Mouse (Mus musculus) left cerebral cortex, adult 8-10 months (tissue): ENCODE data around the gene Gm45233. TPM values are rescaled to one million over a fixed set of nuclear protein-coding genes. Genes with fewer than 3 reads are reported as not detected.
"Not testable (repeated sequence)": the region's sequence is repeated elsewhere in the genome, so short reads cannot be mapped to it uniquely, and the experiment has no call there.

Source experiments
- DNase-seq, 2 experiments: peaks; one replicate each; pipeline ENCODE4 v3.0.0; 2022; ENCODE audit warnings: low spot score in 2 of 2
- total RNA-seq, 4 experiments: library from RNA; stranded (reverse); gene quantifications; 2 replicates each; pipeline ENCODE4 v1.2.4; 2022

Gm45233 gene
- total RNA-seq = 1 to 10 TPM in 1 of 4 experiments, under 1 TPM in 1, not detected in 2; 0.64 to 2.2 TPM

DNA sequence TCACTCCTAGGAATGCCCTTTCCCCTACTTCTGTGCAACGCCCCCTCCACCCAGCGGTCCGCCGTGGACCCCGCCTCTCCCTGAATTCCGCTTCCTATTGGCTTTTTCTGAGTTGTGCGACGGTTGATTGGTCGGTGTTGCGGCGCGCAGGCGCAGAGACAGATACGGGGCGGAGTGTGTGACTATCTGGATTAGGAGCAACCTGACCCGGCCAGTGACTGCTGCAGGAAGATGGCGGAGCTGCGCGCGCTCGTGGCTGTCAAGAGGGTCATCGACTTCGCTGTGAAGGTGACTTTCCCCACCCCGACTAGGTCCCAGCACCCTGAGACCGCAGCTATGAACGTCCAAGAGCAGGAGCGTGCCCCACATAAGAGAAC is at the start of gene Gm45233, which contains the start of gene Etfb:
Gene Gm45233, plus strand, starts transcription at position 212 of the 377 bp plus-strand sequence.
Gene Etfb, plus strand, starts transcription at position 167 of the 377 bp plus-strand sequence.
- peak; percentile 88 to 95 for DNase-seq

DNA sequence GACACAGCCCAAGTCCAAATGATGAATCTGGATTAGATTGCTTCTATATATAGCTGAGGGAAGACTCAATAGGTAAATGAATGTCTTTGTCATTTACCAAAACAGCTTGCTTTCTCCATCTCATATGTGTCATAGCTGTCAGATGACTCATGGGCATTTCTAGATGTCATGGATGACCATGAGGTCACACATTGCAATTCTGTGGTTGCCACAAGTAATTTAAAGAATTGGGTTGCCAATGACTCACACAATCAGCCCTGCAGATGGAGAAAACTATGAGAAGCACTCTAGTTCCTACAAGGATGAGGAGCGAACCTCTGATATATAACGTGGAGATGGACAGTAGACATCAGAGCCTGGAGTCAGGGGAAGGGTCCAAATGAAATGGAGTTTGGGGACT is 44.4 kb upstream of the Gm45233 start:
- no peak for DNase-seq

DNA sequence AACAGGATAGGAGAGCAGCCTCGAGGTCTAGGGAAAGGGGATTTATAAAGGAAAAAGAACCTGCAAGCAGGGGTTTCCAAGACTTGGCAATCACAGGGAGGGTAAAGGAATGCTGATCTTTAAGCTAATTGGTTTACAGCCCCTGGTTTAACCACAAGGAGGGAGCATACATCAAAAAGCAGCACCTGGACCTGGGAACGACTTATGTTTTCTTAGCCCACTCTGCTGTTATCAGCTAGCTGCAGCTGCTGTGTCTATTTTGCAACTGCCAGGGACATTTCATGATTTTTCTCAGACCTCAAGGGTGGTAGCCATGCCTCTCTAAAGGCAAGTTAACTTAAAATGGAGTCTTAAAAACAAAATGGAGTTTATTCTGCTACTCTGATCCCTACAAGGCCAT is 41.2 kb upstream of the Gm45233 start:
- no peak for DNase-seq

DNA sequence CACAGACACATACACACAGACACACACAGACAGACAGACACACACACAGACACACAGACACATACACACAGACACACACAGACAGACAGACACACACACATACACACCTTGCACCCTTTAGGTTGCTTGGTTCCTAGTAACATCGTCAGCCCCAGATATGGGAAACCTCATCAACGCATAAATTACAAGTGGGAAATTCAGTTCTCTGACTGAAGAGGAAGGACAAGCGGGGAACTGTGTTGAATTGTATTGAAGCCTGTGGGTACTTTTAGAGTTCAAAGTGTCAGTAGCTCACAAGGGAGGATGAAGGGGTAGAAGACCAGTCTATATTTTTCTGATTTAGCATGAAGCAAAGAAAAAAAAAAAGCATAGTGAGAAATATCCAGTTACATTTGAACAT is 36.4 kb upstream of the Gm45233 start:
- DNase-seq = no peak

DNA sequence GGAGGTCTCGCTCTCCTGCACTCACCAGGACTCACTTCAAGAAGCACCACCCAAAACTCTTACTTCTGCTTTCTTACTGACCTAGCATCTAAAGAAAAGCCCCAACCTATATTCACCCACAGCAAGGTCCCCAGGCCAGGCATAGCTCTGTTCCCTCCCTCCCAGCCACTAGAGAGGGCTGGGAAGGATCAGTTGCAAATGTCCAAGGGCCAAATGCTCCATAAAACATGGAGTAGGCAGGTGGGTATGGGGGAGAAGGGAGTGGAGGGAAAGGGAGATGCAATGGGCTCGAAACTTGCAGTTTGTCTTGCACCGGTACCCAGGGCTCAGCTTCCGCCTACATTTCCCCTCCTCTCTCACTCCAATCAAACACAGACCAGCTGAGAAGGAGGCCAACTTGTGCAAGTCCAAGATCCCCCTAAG is 35.8 kb upstream of the Gm45233 start, which contains the start of gene Siglecg:
Gene Siglecg, plus strand, starts transcription at position 74 of the 423 bp plus-strand sequence.
- DNase-seq = no peak

DNA sequence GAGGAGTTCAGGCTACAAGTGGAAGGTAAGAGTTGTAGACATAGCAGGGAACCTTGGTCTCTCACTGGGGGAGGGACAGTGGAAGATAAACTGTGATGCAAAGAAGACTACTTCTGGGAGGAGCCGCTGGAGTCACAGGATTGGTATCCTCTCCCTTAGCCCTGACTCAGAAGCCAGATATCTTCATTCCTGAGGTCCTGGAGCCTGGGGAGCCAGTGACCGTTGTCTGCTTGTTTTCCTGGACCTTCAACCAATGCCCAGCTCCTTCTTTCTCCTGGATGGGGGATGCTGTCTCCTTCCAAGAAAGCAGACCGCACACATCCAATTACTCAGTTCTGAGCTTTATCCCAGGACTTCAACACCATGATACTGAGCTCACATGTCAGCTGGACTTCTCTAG is 34.8 kb upstream of the Gm45233 start:
- DNase-seq = no peak

DNA sequence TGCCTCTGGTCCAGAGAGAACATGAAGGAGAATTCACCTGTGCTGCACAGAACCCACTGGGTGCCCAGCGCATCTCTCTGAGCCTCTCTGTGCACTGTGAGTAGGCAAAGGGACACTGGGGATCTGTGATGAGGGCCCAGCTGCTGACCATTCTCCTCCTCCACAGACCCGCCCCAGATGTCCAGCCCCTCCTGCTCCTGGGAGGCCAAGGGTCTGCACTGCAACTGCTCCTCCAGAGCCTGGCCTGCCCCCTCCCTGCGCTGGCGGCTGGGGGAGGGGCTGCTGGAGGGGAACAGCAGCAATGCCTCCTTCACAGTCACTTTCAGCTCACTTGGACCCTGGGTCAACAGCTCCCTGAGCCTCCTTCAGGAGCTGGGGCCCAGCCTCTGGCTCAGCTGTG is 32.2 kb upstream of the Gm45233 start:
- not testable (repeated sequence) for DNase-seq

DNA sequence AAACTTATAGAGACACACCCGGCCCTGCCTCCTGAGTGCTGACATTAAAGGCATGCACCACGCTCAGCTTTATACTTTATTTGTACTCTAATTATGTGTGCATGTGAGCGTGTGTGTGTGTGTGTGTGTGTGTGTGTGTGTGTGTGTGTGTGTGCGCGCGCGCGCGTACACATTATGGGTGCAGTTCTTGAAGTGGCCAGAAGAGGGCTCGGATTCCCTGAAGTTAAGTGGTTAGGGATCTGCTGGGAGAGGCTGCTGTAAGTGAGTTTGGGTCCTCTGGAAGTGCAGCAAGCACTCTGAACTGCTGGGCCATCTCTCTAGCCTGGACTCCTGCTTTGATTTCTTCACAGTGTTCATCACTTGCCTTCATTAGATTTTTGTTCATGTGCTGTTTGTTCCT is 26.6 kb upstream of the Gm45233 start:
- no peak for DNase-seq

DNA sequence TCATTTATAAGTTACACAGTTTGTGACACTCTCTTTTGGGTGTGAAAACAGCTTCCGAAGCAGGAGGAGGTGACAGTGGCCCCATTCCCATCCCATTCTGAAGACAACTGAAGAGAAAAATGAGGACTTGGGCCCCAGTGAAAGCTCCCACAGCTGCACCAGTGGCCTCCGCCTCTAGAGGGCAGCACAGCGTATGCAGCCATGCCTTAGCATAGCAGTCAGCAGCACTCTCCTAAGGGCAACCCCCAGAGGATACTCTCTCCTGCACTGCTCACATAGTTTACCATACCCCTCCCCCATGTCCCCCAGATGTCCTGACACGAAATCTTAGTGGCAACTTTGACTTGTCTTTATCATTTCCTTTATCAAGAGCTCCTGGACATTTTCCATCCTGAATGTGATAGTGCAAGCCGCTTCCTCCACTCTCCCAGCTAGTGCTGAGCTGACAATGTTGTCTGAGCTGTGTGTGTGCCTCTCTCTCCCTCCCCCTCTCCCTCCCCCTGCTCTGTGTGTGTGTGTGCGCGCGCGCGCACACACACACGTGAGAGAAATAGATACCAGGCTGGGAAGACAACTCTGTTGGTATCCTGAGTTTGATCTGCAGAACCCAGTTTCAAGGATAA is 20.8 kb upstream of the Gm45233 start:
- DNase-seq = peak; percentile 46 to 87

DNA sequence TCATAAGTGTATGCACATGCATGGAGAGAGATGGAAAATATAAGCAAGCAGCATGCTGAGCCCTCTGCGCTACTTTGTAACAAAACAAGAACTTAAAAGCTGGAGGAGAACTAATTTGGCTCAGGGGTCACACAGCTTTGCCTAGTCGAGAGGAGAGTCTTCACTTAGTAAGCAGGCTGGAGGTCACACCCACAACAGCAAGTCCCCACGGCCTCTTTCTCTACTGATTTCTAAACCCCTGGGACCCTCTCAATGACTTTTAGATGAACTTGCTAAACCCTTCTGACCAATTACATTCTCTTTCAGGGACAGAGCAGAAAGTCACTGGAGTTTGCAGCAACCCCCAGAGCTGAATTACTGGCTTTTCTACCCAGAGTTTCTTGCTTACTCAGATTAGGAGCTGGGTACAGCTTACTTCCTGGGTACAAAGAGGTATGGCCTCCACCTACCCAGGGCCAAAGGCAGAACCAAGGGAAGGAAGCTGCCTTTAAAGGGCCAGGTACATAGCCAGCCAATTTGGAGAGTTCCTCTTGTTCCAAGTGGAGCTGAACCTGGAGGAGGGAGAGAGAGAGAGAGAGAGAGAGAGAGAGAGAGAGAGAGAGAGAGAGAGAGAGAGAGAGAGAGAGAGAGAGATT is 19.8 kb upstream of the Gm45233 start:
- no peak for DNase-seq

DNA sequence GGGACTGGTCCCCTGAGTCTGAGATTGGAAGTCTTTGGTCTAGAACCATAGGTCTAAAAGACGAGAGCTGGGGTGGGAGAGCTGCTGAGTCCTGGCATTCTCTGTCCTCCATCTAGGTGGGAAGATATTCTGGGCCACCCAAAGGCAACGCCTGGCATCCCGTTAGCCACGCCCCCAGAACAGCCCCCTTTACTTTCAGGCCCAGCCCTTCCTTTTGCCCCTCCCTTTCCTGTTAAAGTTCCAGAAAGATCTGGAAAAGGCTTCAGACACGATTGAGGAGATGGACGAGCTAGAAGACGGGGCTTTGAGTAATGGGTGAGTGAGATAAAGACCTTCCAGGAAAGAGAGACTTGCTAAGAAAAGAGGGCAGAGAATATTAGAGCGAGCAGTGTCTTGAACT is 16.5 kb upstream of the Gm45233 start, which contains the start of gene Lim2:
Gene Lim2, plus strand, starts transcription at position 265 of the 400 bp plus-strand sequence.
- no peak for DNase-seq

DNA sequence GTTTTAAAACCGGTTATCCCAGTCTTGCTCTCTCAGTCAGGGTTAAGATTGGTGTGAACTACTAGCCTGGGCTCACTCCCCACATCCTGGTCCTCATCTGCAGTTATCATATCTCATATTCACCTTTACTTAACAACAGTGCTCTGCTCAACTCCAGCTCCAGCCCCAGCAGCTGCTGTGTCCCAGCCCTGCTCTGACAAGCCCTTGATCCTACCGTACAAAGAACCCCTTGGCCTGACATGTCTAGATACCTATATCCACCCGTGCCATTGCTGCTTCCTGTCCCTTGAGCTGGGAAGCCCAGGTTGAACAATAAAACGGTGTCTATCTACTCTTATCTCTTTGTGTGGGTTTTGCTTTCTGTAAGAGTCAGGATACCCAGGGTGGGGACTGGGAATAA is 14.4 kb upstream of the Gm45233 start:
- DNase-seq = no peak

DNA sequence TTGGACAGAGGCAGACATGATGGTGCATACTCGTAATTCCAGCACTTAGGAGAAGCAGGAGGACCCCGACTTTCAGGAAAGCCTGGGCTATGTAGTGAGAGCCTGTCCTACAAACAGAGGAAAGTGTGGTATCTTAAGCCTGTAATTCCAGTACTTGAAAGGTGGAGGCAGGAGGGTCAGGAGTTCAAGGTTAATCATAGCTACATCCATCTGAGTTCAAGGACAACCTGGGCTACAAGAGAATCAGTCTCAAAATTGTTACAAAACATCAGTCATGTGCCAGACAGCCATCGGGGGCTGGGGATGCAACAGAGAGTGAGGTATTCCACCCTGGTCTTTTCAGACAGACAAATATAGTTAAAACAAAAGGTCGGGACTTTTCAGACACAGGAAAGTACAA is 11.0 kb upstream of the Gm45233 start:
- no peak for DNase-seq

DNA sequence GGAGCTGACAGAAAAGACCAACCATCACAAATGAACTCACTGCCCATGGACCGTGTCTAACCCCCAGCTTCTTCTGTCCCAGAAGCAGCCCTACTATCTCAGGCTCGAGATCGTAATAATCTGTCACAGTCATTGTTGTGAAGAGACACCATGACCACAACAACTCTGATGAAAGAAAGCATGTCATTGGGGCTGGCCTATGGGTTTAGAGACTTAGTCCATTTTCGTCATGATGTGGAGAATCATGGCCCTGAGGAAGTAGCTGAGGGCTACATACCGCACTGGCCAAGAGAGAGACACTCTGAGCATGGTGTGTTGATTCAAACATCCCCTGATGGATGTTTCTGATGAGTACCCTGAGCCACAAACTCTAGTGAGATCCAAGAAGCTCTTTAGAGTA is 9.3 kb upstream of the Gm45233 start:
- DNase-seq = no peak

DNA sequence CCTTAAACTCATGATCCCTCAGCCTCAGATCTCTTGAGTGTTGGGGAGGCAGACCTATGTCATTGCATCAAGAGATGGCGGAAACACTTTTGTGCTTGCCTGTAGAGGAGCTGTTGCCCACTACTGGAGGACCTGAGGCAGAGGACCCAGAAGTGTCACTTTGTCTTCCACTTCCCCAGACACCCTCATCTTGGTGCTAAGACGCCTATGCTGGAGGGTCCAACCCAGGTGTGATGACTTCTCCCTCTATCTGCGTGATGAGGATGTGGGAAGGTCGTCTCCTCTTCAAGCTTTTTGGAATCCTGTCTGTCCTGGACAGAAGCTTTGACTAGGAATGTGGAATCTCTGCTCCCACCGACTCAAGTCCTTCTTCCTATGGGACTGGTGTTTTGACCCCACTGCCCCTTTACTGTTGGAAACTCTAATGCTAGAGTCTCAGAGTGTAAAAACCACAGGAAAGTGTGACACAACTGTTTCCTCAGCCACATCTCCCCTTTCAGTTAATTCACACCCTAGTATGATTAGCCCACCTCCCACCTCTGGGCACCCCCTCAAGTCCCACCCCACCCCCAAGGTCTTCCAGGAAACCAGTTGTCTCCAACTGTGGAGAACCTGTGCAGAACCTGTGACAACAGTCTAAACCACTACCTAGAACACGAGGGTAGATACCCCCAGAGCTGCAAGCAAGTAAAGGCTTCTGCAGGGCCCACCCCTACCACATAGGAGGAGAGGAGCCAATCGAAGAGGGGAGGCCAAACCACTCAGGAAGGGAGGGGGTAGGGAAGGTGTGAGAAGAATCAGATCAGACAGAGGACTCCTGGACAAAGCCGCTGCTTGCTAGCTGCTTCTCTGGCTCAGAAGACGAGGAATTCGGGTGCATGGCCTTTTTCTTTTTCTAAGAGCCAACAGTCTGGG is 7.3 kb upstream of the Gm45233 start, which contains the start of gene Nkg7:
Gene Nkg7, plus strand, starts transcription at position 733 of the 915 bp plus-strand sequence.
- no peak for DNase-seq

DNA sequence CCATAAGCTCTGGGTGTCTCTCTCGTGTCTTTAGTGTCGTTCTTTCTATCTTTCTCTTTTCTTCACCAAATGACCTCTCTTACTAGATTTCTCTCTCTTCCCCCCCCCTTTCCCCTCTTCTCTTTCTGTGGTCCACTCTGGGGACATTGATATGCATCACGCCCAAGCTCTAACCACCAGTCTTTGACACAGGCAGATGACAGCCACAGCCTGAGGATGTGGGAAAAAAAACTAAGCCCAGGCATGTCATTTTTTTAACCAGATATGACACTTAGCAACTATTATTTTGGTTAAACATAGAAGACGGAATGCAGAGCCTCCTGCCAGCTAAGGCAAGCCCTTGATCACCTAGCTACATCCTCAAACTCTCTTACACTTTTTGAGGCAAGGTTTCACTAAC is 5.3 kb upstream of the Gm45233 start:
- DNase-seq = no peak

DNA sequence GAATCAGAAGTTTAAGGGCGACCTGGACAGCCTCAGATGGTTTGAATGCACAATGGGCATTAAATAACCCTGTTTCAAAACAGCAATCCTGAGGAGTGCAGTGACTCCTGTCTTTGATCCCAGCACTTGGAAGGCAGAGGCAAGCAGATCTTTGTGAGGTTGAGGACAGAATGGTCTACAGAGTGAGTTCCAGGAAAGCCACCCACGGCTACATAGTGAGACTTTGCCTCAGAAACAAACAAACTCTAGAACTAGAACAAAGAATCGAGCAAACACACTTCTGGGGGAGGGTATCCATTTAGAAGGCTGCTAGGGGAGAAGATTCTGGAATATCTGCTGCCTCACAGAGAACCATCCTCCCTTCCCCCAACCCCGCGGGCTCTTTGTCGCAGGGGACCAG is 3.4 kb upstream of the Gm45233 start, which contains the start of gene Cldnd2:
Gene Cldnd2, plus strand, starts transcription at position 301 of the 400 bp plus-strand sequence.
- no peak for DNase-seq

DNA sequence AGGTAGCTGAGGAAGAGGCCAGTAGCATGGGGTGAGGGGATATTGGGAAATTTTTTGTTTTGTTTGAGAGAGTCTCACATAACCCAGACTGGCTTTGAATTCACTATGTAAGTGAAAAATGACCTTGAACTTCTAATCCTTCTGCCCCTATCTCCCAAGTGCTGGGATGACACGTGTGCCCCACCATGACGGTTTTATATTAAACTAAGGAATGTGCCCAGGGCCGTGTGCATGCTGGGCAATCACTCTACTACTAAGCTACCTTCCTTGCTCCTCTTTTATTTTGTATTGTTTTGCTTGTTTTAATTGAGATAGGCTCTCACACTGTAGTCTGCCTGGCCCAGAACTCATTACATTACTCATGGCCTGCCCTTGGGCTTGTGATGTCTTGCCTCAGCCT is 2.9 kb upstream of the Gm45233 start:
- DNase-seq = no peak

DNA sequence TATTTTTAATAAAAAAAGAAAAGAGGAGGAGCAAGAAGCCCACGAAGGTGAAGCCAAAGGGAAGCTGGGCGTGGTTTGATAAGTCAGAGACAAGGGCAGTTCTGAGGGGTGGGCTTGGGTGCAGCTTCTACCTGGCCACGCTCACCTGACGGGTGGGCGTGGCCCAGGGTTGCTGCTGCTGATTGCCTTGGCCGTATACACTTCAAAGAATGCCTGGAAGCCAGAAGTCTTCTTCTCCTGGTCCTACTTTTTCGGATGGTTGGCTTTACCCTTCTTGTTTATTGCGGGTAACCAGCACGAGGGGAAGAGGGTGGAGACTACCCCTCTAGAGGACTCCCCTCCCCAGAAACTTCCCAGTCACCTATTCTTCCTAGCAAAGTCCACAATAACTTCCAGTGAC is 1.2 kb upstream of the Gm45233 start:
- DNase-seq = no peak

DNA sequence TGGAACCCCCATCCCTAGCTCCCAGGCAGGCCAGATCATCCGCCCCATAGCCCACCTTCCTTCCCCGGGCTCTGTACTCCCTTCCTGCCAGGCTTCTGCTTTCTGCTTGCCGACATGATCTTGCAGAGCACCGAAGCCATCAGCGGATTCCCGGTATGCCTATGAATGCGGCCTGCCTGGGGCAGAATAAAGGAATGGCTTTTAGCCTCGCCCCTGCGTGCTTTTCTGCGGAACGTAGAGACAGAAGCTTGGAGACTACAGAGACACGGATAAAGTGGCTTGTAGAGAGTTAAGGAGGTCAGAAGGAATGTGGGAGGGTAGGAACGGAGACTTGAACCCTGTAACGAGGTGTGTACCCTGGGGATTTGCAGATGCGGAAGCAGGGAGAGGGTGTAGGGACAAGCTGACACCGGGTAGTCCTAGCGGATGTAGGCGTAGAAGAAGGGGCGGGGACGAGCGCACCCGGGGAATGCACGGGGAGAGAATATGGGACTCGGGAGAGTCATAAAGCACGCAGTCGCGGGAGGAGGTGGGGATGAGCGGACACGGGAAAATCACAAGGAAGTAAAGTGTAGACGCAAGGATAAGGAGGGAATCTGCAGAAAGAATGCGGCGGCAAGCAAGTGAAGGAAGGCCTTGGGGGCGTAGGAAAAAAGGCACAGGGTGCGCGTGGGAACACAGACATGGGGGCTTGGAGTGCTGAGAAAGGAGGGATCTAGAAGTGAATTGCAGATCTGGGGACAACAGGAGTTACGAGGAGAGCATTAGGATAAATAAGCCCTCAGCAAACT is 607 bp upstream of the Gm45233 start:
- DNase-seq = peak; percentile 54 to 59

DNA sequence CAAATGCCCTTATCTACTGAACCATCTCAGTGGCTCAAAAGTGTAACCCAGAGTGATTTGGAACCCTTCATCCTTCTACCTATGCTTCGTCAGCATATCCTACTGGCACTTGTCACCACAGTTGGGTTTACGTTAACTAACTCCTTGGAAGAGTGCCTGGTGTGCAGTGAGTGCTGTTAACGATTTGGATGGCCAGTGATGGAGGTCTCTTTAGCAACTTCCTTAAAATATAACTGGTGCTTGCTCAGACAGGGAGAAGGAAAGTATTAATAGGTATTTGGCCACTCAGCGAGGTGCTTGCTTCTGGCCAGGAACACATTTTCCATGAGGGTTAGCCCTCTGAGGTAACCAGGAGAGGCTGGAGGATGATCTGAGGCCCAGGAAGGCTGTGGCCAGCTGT is 3.9 kb downstream of the Gm45233 start:
- no peak for DNase-seq
